Mouse (Mus musculus): ENCODE data around the gene Irf2bp1.
A peak's percentile ranks its signal among the peaks of the same experiment; 100 is the strongest.

Gene Irf2bp1

DNA sequence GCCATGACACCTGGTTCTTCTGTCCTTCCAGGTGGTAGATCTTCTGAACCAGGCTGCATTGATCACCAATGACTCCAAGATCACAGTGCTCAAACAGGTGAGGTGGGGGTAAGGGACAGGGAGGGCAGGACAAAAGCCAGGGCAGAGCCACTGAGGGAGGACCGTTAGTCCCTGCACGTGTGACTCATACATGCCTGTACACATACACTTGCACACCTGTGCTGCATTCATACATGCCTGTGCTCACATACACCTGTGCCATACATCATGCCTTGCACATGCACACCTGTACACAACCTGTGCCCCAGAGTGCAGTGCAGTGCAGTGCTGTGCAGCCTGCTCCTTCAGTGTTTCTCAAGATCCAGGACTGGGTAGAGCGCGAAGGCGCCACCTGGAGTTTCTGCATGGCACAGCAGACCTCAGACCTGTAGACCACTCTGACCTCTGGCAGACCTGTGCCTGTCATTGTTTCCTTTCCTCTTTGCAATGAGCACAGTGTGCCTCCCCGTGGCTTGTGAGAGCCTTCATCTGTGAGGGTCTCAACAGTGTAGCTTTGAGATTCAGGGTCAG lies 25.3 kb downstream of the Irf2bp1 start:
- peak; percentile 67 to 76 for DNase-seq

- no peak for DNase-seq
Observed at GRCm38 (mm10) chr7:19031641-19032040, 27.8 kb downstream of the Irf2bp1 start.

DNA sequence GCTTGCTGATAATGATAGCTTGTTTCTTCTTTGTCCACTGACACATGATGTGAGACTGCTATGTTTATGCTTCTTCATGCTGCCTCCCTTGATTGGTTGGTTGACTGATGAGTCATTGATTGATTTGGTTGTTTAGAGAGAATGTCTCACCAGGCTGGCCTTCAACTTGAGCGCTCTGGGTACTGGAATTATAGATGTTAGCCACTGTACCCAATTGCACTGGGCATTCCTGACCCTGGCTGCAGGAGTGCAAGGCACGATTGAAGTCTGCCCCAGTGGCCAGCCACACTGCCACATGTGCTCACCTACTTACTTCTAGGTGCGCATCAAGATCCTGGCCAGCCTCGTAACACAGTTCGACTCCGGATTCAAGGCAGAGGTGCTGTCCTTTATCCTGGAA lies 40.8 kb downstream of the Irf2bp1 start:
- DNase-seq, result no peak

GRCm38 (mm10) chr7:19046286-19047069 lies 42.6 kb downstream of the Irf2bp1 start:
- no peak for DNase-seq

DNA sequence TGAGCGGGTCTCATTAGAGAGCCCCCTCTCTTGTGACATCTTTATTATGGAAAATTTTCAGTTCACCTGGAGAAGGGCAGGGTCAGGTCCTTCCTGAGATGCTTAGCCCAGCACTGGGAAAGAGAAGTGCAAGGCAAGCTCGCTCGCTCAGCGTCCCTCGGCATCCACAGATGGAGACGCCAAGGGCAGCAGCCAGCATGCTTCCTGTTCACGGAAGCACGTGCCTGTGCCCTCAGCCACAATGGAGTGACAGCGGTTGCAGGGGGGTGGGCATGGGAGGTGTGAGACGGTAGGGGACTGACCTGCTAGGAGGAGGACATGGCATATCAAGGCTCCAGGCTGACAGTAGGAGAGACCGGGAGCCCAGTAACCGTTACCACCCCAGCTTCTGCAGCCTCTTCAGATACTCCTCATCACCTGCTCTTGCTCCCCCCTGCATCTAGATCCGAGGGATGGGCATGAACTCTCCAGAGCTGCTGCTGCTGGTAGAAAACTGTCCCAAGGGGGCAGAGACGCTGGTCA lies 44.2 kb downstream of the Irf2bp1 start:
- no peak for DNase-seq

DNA sequence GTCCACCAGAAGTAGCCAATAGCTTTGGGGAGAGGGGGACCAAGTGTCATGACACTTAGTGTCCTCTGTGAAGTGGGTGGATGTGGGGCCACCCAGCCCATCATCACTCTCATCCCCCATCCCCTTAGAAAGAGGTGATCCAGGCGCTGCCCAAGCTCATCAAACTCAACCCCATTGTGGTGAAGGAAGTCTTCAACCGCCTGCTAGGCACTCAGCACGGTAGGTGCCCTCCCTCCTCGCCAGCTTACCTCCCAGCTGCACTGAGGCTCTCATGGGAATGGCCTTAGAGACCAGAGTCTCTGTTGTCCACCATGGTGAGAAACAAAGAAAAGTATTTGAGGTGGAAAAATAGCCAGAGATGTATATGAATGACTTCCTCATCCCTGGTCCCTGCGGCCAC lies 45.4 kb downstream of the Irf2bp1 start:
- no peak for DNase-seq

DNA sequence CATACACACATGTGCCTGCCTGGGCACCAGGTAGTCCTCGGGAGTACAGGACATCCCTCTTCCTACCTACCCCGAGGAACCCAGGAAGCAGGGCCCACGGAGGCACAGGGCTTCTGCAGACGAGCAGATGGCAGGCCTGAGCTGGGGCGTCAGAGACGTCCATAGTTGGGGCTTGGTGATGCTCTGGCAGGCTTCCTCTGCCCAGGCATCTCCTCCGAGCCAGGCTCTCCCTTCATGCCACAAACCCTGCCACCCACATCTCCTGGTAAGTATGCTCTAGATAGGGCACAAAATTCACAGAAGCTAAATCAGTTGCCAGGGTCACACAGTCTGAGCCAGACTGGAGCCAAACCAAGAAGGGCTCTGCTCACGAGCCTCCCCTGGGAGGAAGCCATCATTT lies 46.3 kb downstream of the Irf2bp1 start:
- DNase-seq, result no peak

GRCm38 (mm10) chr7:19051161-19051560 lies 47.3 kb downstream of the Irf2bp1 start:
- no peak for DNase-seq

GRCm38 (mm10) chr7:19052345-19053135 lies 48.7 kb downstream of the Irf2bp1 start:
- DNase-seq, result no peak

GRCm38 (mm10) chr7:19053136-19053532 lies 49.3 kb downstream of the Irf2bp1 start:
- DNase-seq, result no peak

GRCm38 (mm10) chr7:19054047-19054776 lies 50.4 kb downstream of the Irf2bp1 start, which contains the start of gene Rsph6a:
Gene Rsph6a, plus strand, starts transcription at chr7:19054690.
- peak; percentile 56 to 63 for DNase-seq

DNA sequence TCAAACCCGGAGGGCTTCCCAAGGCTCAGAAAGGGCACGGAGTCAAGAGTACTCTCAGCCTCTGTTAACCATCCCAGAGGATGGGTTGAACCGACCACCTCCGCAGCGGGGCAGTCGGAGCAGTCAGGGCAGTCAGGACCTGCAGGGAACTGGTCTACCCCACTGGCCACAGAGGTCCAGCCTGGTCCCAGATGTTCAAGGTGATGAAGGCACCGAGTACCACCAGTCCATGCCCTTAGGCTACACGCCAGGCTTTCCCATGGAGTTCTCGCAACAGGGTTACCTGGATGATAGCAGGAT lies 50.9 kb downstream of the Irf2bp1 start:
- DNase-seq, result no peak

DNA sequence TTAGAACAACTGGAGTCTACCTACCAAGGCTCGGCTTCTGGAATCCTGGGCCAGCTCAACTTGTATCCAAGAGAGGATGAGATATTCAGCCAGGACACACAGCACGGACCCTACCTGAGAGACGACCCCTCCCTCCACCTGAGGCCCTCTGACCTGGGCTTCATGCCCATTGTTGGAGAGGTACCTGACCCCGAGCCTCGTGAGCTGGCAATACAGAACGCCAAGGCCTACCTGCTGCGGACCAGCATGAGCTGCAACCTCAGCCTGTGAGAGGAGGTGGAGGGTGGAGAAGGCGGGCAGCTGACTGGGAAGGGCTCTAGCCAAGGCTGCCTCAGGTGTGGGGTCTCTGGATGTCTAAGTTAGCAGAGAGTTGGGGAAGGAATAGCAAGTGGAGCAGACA lies 51.3 kb downstream of the Irf2bp1 start:
- no peak for DNase-seq
